Mouse (Mus musculus) sigmoid colon, adult 10 weeks (tissue): ENCODE data around the gene Triml2. TPM values are rescaled to one million over a fixed set of nuclear protein-coding genes. Genes with fewer than 3 reads are reported as not detected.

Experiments
- polyA plus RNA-seq: library from polyadenylated mRNA; stranded (reverse); fragments of 350-450 nt; fragmentation: Illumina TruSeq; extraction: RNeasy Lipid Tissue Mini Kit (QIAGEN cat#74804); gene quantifications from one replicate; pipeline ENCODE4 v1.2.3, GENCODE M21; 2014; ENCODE audit warnings: low read depth, low replicate concordance

The Triml2 gene
- polyA plus RNA-seq = not detected

DNA sequence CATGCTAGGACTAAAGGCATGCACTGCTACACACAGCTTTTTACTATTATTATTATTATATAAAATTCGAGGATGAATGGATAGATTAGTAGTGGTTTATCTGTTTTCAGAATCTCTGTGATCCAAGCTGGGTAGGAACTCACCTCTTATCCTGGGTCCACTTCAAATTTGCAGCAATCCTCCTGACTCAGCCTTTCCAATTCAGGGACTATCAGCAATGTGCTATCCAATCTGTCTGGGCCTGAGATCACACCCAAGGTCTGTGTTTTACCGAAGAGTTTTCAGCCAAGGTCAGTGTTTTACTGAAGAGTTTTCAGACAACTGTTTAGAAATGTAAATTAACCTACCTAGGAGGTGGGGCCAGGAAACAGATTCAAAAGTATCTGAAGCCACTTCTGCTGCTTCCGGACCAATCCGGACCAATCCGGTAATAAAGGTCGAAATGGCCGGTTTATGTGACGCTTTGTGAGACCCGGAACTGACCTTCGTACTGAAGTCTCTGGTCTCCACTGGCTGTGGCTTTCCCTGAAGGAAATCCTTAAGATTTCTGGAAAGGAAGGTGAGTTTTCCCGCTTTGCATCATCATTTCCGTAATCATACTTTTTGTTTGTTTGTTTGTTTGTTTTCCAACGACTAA, at the start of gene Triml2:
Gene Triml2 (plus strand): TSS at position 488 of the 637 bp plus-strand sequence.

DNA sequence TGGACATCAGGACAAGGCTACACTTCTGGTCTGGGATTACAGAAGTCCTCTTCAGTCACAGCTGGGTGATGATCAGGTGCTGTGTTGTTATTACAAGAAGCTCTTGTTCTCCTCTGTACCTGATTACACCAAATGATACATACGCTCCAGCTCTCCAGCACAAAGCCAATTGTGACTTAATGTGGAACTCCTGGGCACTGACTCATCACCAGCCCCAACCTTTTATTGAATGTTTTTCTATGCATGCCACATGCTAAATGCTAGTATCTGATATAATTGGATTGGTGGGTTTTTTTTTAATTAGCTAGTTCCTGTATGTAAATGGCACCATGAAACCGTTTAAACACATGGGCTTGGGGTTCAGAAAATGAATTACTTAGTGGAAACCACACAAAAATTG, 39.0 kb upstream of the Triml2 start, which contains the start of gene Triml1:
Gene Triml1 (minus strand): TSS at position 101 of the 400 bp plus-strand sequence.

Other genes starting within 250 kb of the Triml2 start
- gene Triml1, start 39.1 kb upstream of the Triml2 start, polyA plus RNA-seq = not detected
- not detected for gene Zfp42, start 126.4 kb downstream of the Triml2 start, polyA plus RNA-seq